Mouse (Mus musculus): ENCODE data around the gene Elane. TPM values are rescaled to one million over a fixed set of nuclear protein-coding genes. Genes with fewer than 3 reads are reported as not detected.

Elane gene
- total and polyA plus RNA-seq, 3 experiments: 0.07 TPM; not detected in 2

- Histone ChIP-seq H3K27ac (ENCODE audit: control insufficient read depth, low read depth, low read length) (no peak within 1 kb of the TSS), H3K79me2 (ENCODE audit: control insufficient read depth, insufficient read depth, low read length, poor library complexity) (no peaks in the 10 kb centered on the region), H3K4me1 (ENCODE audit: control insufficient read depth in 1 of 2, insufficient read depth in 2 of 2, low read length in 2 of 2) (peaks cover 6 to 16% of the 10 kb centered on the region in 2 experiments; a peak in 3 of 4 replicates), H3K36me3 (ENCODE audit: control insufficient read depth in 1 of 2, insufficient read depth in 2 of 2, low read length in 2 of 2) (peaks cover 0 to 9% of the 10 kb centered on the region in 2 experiments; a peak in 2 of 4 replicates), H3K4me3 (ENCODE audit: control insufficient read depth in 1 of 2, insufficient read depth in 1 of 2, low read depth in 2 of 2, low read length in 2 of 2) (peak within 1 kb of the TSS; percentile 23 to 31; a peak in 2 of 4 replicates), H3K9ac (ENCODE audit: control insufficient read depth, low read depth, low read length, poor library complexity, severe bottlenecking) (peak within 1 kb of the TSS; percentile 40; the same call in 1 of the 2 replicates), H3K9me3 (replicated peaks; ENCODE audit: insufficient read depth, low read length) (no peaks in the 10 kb centered on the region), H3K27me3 (ENCODE audit: control insufficient read depth in 1 of 2, insufficient read depth in 2 of 2, low read length in 2 of 2) (no peaks in the 10 kb centered on the region)
- no peak for DNase-seq (ENCODE audit: low read depth, low spot score)
- TF ChIP-seq HCFC1 (IDR thresholded peaks at IDR 0.05; ENCODE audit: low read depth, low read length): no peak
- no peak for TF ChIP-seq E2F4 (IDR thresholded peaks at IDR 0.05; ENCODE audit: borderline replicate concordance, low read depth, low read length)
- no peak for TF ChIP-seq KAT2A (conservative IDR thresholded peaks at IDR 0.05; ENCODE audit: low read depth, low read length)
- TF ChIP-seq ZNF384 (IDR thresholded peaks at IDR 0.05; ENCODE audit: low read depth, low read length): no peak
- TF ChIP-seq SMC3 (IDR thresholded peaks at IDR 0.05; ENCODE audit: low read depth, low read length): no peak
- no peak for TF ChIP-seq ZC3H11A (IDR thresholded peaks at IDR 0.05; ENCODE audit: low read depth, low read length)
- no peak for TF ChIP-seq MYC (IDR thresholded peaks at IDR 0.05; ENCODE audit: low read depth, low read length)
- no peak for TF ChIP-seq TCF12 (IDR thresholded peaks at IDR 0.05; ENCODE audit: low read depth, low read length)
- TF ChIP-seq ZMIZ1 (IDR thresholded peaks at IDR 0.05; ENCODE audit: low read depth, low read length): no peak
- no peak for TF ChIP-seq POLR2AphosphoS5 (IDR thresholded peaks at IDR 0.05; ENCODE audit: borderline replicate concordance, low read depth, low read length)
- no peak for TF ChIP-seq MEF2A (IDR thresholded peaks at IDR 0.05; ENCODE audit: extremely low read depth, insufficient replicate concordance, low read depth, low read length, poor library complexity, severe bottlenecking)
- no peak for TF ChIP-seq RAD21 (IDR thresholded peaks at IDR 0.05; ENCODE audit: low read depth, low read length)
- TF ChIP-seq RCOR1 (IDR thresholded peaks at IDR 0.05; ENCODE audit: low read depth, low read length): no peak
Observed at GRCm38 (mm10) chr10:79874290-79874862, 11.7 kb upstream of the Elane start, which contains the start of the genes Prtn3 and Plppr3. Gene Prtn3 (plus strand): TSS chr10:79874476. Gene Plppr3 (minus strand): TSS chr10:79874634.

GRCm38 (mm10) chr10:79877174-79877573 is 8.9 kb upstream of the Elane start:
- Histone ChIP-seq H3K4me3 (ENCODE audit: control insufficient read depth in 1 of 2, insufficient read depth in 1 of 2, low read depth in 2 of 2, low read length in 2 of 2) (peak overlapping the region; percentile 43 to 56), H3K27ac (ENCODE audit: control insufficient read depth, low read depth, low read length) (peak overlapping the region; percentile 78), H3K79me2 (ENCODE audit: control insufficient read depth, insufficient read depth, low read length, poor library complexity) (no peaks in the 10 kb centered on the region), H3K36me3 (ENCODE audit: control insufficient read depth in 1 of 2, insufficient read depth in 2 of 2, low read length in 2 of 2) (peaks cover 0 to 13% of the 10 kb centered on the region in 2 experiments; a peak in 2 of 4 replicates), H3K27me3 (ENCODE audit: control insufficient read depth in 1 of 2, insufficient read depth in 2 of 2, low read length in 2 of 2) (no peaks in the 10 kb centered on the region), H3K4me1 (ENCODE audit: control insufficient read depth in 1 of 2, insufficient read depth in 2 of 2, low read length in 2 of 2) (peaks cover 8 to 35% of the 10 kb centered on the region in 2 experiments; a peak in 3 of 4 replicates), H3K9me3 (replicated peaks; ENCODE audit: insufficient read depth, low read length) (no peaks in the 10 kb centered on the region), H3K9ac (ENCODE audit: control insufficient read depth, low read depth, low read length, poor library complexity, severe bottlenecking) (peak overlapping the region; percentile 70)
- DNase-seq (ENCODE audit: low read depth, low spot score): peak; percentile 92
- no peak for TF ChIP-seq ZMIZ1 (IDR thresholded peaks at IDR 0.05; ENCODE audit: low read depth, low read length)
- peak; percentile 38; the same call in 1 of the 2 replicates for TF ChIP-seq NELFE (IDR thresholded peaks at IDR 0.05; ENCODE audit: low read depth, low read length)
- peak; percentile 97 for TF ChIP-seq MYC (IDR thresholded peaks at IDR 0.05; ENCODE audit: low read depth, low read length)
- peak; percentile 58 to 64 for TF ChIP-seq EP300 (IDR thresholded peaks at IDR 0.05; ENCODE audit: low read depth in 1 of 2, low read length in 2 of 2)
- peak; percentile 42 to 67; a peak in 2 of 4 replicates for TF ChIP-seq POLR2A (IDR thresholded peaks at IDR 0.05; ENCODE audit: control insufficient read depth in 1 of 2, insufficient read depth in 1 of 2, low read depth in 1 of 2, low read length in 2 of 2, poor library complexity in 1 of 2)
- TF ChIP-seq BHLHE40 (IDR thresholded peaks at IDR 0.05; ENCODE audit: borderline replicate concordance, low read depth, low read length): no peak
- TF ChIP-seq CTCF (IDR thresholded peaks at IDR 0.05 in 2 of 3, conservative IDR thresholded peaks at IDR 0.05 in 1 of 3; ENCODE audit: control insufficient read depth in 1 of 3, insufficient read depth in 1 of 3, low read depth in 2 of 3, low read length in 3 of 3, poor library complexity in 1 of 3, severe bottlenecking in 1 of 3): no peak
- peak; percentile 87 for TF ChIP-seq MAX (IDR thresholded peaks at IDR 0.05; ENCODE audit: low read length)
- no peak for TF ChIP-seq UBTF (IDR thresholded peaks at IDR 0.05; ENCODE audit: borderline replicate concordance, insufficient read depth, low read depth, low read length)
- TF ChIP-seq ETS1 (IDR thresholded peaks at IDR 0.05; ENCODE audit: low read depth, low read length): peak; percentile 56; the same call in 1 of the 2 replicates
- TF ChIP-seq RAD21 (IDR thresholded peaks at IDR 0.05; ENCODE audit: low read depth, low read length): no peak
- TF ChIP-seq E2F4 (IDR thresholded peaks at IDR 0.05; ENCODE audit: borderline replicate concordance, low read depth, low read length): peak; percentile 52; the same call in 1 of the 2 replicates
- no peak for TF ChIP-seq SMC3 (IDR thresholded peaks at IDR 0.05; ENCODE audit: low read depth, low read length)
- TF ChIP-seq POLR2AphosphoS2 (IDR thresholded peaks at IDR 0.05; ENCODE audit: low read length): no peak
- TF ChIP-seq MXI1 (IDR thresholded peaks at IDR 0.05; ENCODE audit: low read depth, low read length): peak; percentile 94
- no peak for TF ChIP-seq MEF2A (IDR thresholded peaks at IDR 0.05; ENCODE audit: extremely low read depth, insufficient replicate concordance, low read depth, low read length, poor library complexity, severe bottlenecking)
- peak; percentile 51; the same call in 1 of the 2 replicates for TF ChIP-seq MAZ (IDR thresholded peaks at IDR 0.05; ENCODE audit: low read depth, low read length)
- TF ChIP-seq NRF1 (IDR thresholded peaks at IDR 0.05; ENCODE audit: insufficient read depth, low read depth, low read length, poor library complexity, severe bottlenecking): no peak
- TF ChIP-seq HCFC1 (IDR thresholded peaks at IDR 0.05; ENCODE audit: low read depth, low read length): peak; percentile 62
- TF ChIP-seq ZKSCAN1 (IDR thresholded peaks at IDR 0.05; ENCODE audit: low read depth, low read length): no peak
- peak; percentile 49 for TF ChIP-seq TCF12 (IDR thresholded peaks at IDR 0.05; ENCODE audit: low read depth, low read length)
- TF ChIP-seq KAT2A (conservative IDR thresholded peaks at IDR 0.05; ENCODE audit: low read depth, low read length): no peak
- TF ChIP-seq TBP (IDR thresholded peaks at IDR 0.05; ENCODE audit: low read depth, low read length): peak; percentile 70
